Mouse (Mus musculus): ENCODE data around the gene Khk.
A peak's percentile ranks its signal among the peaks of the same experiment; 100 is the strongest.

The Khk gene

GRCm38 (mm10) chr5:30960814-30961213 lies 39.6 kb downstream of the Khk start:
- no peak for DNase-seq (ENCODE audit: low read depth, low spot score)
- Histone ChIP-seq H3K27me3 (ENCODE audit: control insufficient read depth, insufficient read depth, low read length, poor library complexity, severe bottlenecking) (no peaks in the 10 kb centered on the region), H3K36me3 (ENCODE audit: control insufficient read depth, insufficient read depth, low read length, poor library complexity, severe bottlenecking) (no peaks in the 10 kb centered on the region; the same call in 1 of the 2 replicates)

GRCm38 (mm10) chr5:30961545-30962505 lies 40.6 kb downstream of the Khk start:
- Histone ChIP-seq H3K36me3 (ENCODE audit: control insufficient read depth, insufficient read depth, low read length, poor library complexity, severe bottlenecking) (no peaks in the 10 kb centered on the region; the same call in 1 of the 2 replicates), H3K27me3 (ENCODE audit: control insufficient read depth, insufficient read depth, low read length, poor library complexity, severe bottlenecking) (no peaks in the 10 kb centered on the region)
- peak; percentile 81 for DNase-seq (ENCODE audit: low read depth, low spot score)

DNA sequence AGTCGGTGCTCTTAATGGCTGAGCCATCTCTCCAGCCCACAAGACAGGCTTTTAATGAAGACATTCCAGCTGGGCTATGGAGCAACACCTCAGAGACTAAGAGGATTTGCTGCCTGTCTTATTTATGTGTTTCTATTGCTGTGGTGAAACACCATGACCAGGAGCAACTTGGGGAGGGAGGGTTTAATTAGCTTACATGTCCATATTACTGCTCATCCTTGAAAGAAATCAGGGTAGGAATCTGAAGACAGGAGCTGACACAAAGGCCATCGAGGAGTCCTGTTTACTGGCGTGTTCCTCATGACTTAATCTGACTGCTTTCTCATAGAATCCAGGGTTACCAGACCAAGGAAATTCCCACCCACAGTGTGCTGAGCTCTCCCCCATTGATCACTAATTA lies 42.7 kb downstream of the Khk start:
- no peaks in the 10 kb centered on the region for H3K36me3 ChIP-seq (ENCODE audit: control insufficient read depth, insufficient read depth, low read length, poor library complexity, severe bottlenecking)
- H3K27me3 ChIP-seq (ENCODE audit: control insufficient read depth, insufficient read depth, low read length, poor library complexity, severe bottlenecking) = no peaks in the 10 kb centered on the region
- no peak for DNase-seq (ENCODE audit: low read depth, low spot score)

- H3K27me3 ChIP-seq (ENCODE audit: control insufficient read depth, insufficient read depth, low read length, poor library complexity, severe bottlenecking) = no peaks in the 10 kb centered on the region
- DNase-seq (ENCODE audit: low read depth, low spot score) = no peak
- H3K36me3 ChIP-seq (ENCODE audit: control insufficient read depth, insufficient read depth, low read length, poor library complexity, severe bottlenecking) = no peaks in the 10 kb centered on the region
These were observed 45.0 kb downstream of the Khk start for GRCm38 (mm10) chr5:30966189-30966588.

DNA sequence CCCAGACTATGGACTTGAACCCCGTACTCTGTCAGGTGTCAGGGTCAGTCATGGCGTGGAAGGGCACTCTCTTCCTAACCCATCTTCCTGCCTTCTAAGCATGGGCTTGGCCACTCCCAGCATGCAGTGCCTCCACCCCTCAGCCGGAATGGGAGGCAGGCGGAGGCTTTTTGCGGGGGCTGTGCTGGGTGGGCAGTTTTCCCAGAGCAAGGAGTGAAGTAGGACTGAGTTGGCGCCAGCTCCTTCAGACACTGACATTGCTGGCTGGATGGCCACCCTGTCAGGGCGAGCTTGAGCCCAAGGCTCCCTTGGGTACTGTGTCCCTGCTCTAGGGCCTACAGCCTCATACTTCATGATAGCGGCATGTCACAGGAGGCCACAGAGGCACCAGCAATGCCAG lies 47.2 kb downstream of the Khk start, which contains the start of gene Tcf23:
Tcf23 (plus strand) TSS at position 247 of the 400 bp plus-strand sequence.
- no peaks in the 10 kb centered on the region for H3K27me3 ChIP-seq (ENCODE audit: control insufficient read depth, insufficient read depth, low read length, poor library complexity, severe bottlenecking)
- DNase-seq (ENCODE audit: low read depth, low spot score) = no peak

GRCm38 (mm10) chr5:30969440-30969839 lies 48.2 kb downstream of the Khk start:
- Histone ChIP-seq H3K27me3 (ENCODE audit: control insufficient read depth, insufficient read depth, low read length, poor library complexity, severe bottlenecking) (no peaks in the 10 kb centered on the region), H3K36me3 (ENCODE audit: control insufficient read depth, insufficient read depth, low read length, poor library complexity, severe bottlenecking) (no peaks in the 10 kb centered on the region)
- no peak for DNase-seq (ENCODE audit: low read depth, low spot score)

More for the DNA sequence above, 47.2 kb downstream of the Khk start, which contains the start of gene Tcf23:
- no peaks in the 10 kb centered on the region for H3K36me3 ChIP-seq (ENCODE audit: control insufficient read depth, insufficient read depth, low read length, poor library complexity, severe bottlenecking)

DNA sequence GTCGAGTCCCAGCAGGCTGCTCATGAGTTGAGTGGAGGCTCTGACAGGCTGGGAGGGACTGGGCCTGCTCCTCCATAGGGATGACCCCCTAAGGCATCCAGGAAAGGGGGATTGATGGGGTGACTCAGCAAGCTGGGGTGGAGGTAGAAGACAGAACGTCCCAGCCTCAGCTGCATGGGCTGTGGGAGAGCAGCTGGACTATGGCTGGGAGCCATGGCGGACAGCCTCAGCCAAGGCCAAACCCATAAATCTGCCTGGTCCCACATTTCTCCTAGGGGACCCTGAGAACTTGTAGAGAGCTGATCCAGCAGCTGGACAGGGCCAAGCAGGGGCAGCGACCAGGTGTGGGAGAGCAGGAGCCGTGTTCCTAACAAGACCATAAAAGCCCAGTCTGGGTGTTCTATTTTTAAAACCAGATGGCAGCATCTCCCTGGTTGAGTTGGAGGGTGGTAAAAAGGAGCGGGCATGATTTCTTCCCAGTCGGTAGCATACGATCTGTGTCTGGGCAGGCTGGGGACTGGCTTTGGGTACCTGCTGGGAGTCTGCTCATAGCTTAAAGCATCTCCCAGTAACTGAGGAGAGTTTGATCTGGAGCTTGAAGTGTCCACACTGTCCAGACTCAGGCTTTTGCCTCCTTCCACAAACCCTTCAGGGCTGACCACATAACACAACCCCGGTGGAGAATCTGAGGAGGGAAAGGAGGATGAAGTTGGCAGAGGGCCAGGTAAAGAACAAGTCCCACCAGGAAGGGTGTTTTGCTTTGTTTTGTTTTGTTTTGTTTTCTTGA lies 53.8 kb downstream of the Khk start:
- no peak for DNase-seq (ENCODE audit: low read depth, low spot score)
- no peaks in the 10 kb centered on the region for H3K36me3 ChIP-seq (ENCODE audit: control insufficient read depth, insufficient read depth, low read length, poor library complexity, severe bottlenecking)
- no peaks in the 10 kb centered on the region for H3K27me3 ChIP-seq (ENCODE audit: control insufficient read depth, insufficient read depth, low read length, poor library complexity, severe bottlenecking)

Data from splenic B cell, adult 2 months (primary cell).